ENCODE assay signal across 7 mouse cellular contexts in genomic region chr10:99107964-99108363, GRCm38 (mm10). TPM values are rescaled to one million over a fixed set of nuclear protein-coding genes. Genes with fewer than 3 reads are reported as not detected.
A peak's percentile ranks its signal among the peaks of the same experiment; 100 is the strongest.
DNase-seq lines count a peak whose midpoint lies in the region; ATAC-seq and TF ChIP-seq lines count a peak whose summit lies in the region.

Gene Galnt4 (plus strand): TSS chr10:99108159.

- peak within 1 kb of the TSS; percentile 87 for H3K9ac ChIP-seq in intestine, embryonic 14.5 days (ENCODE audit: low read length)
- peak within 1 kb of the TSS; percentile 88 for H3K9ac ChIP-seq in limb, embryonic 13.5 days
- peak within 1 kb of the TSS; percentile 91 for H3K9ac ChIP-seq in midbrain, embryonic 15.5 days

- no peaks in the 10 kb centered on the region for H3K27me3 ChIP-seq in intestine, embryonic 14.5 days (replicated peaks; ENCODE audit: control insufficient read depth, insufficient read depth, low read length)
- no peaks in the 10 kb centered on the region for H3K27me3 ChIP-seq in limb, embryonic 13.5 days
- no peaks in the 10 kb centered on the region for H3K27me3 ChIP-seq in midbrain, embryonic 15.5 days (replicated peaks)

- H3K4me3 ChIP-seq in cortical plate, adult 2 months (ENCODE audit: insufficient read depth, low read length), result peak within 1 kb of the TSS; percentile 91
- peak within 1 kb of the TSS; percentile 83 for H3K4me3 ChIP-seq in intestine, embryonic 14.5 days (ENCODE audit: low read depth, low read length)
- H3K4me3 ChIP-seq in limb, embryonic 13.5 days, result peak within 1 kb of the TSS; percentile 91
- peak within 1 kb of the TSS; percentile 96 for H3K4me3 ChIP-seq in midbrain, embryonic 15.5 days

- ATAC-seq in intestine, embryonic 14.5 days (replicated peaks; ENCODE audit: low FRiP score, low TSS enrichment, low read depth), result peak; percentile 89
- peak; percentile 85 for ATAC-seq in limb, embryonic 13.5 days (ENCODE audit: low FRiP score, low read depth)
- peak; percentile 70 for ATAC-seq in midbrain, embryonic 15.5 days (replicated peaks)

- H3K4me2 ChIP-seq in intestine, embryonic 14.5 days (ENCODE audit: low read length), result peak within 1 kb of the TSS; percentile 77
- H3K4me2 ChIP-seq in limb, embryonic 13.5 days (replicated peaks), result peak within 1 kb of the TSS; percentile 95
- peak within 1 kb of the TSS; percentile 89 for H3K4me2 ChIP-seq in midbrain, embryonic 15.5 days

- intact Hi-C loops in gastrocnemius, postnatal 14 days (cut with DNase I; ENCODE audit: low total_unique reads), result no loop called here

- no peak for TF ChIP-seq POLR2A in cortical plate, adult 2 months (IDR thresholded peaks at IDR 0.05; ENCODE audit: extremely low read depth, insufficient read depth, low read length)

- H3K36me3 ChIP-seq in intestine, embryonic 14.5 days (ENCODE audit: control insufficient read depth, insufficient read depth, low read length), result peaks cover 16% of the 10 kb centered on the region; the same call in 1 of the 2 replicates
- H3K36me3 ChIP-seq in limb, embryonic 13.5 days, result peaks cover 22% of the 10 kb centered on the region
- H3K36me3 ChIP-seq in midbrain, embryonic 15.5 days (replicated peaks), result peaks cover 2% of the 10 kb centered on the region; the same call in 1 of the 2 replicates

- H3K4me1 ChIP-seq in cortical plate, adult 2 months (ENCODE audit: control insufficient read depth, insufficient read depth, low read length), result 0 out of 2 replicates have a peak, but pooled peaks cover 1% of the 10 kb centered on the region
- H3K4me1 ChIP-seq in intestine, embryonic 14.5 days (replicated peaks; ENCODE audit: control insufficient read depth, insufficient read depth, low read length), result peaks cover 24% of the 10 kb centered on the region
- peaks cover 32% of the 10 kb centered on the region for H3K4me1 ChIP-seq in limb, embryonic 13.5 days
- H3K4me1 ChIP-seq in midbrain, embryonic 15.5 days, result peaks cover 35% of the 10 kb centered on the region

- peak; percentile 70 to 78 for DNase-seq in adrenal gland, adult 18-20 months (ENCODE audit: low spot score in 2 of 2)
- DNase-seq in gastrocnemius, postnatal 14 days, result peak; percentile 79
- peak; percentile 87 for DNase-seq in intestine, embryonic 14.5 days (ENCODE audit: low spot score)
- peak; percentile 70 to 82 for DNase-seq in spleen, postnatal 10 days (ENCODE audit: low spot score in 2 of 2)

- peak; percentile 43 for TF ChIP-seq CTCF in cortical plate, adult 2 months (IDR thresholded peaks at IDR 0.05; ENCODE audit: extremely low read depth, insufficient read depth, low read length)

- H3K27ac ChIP-seq in cortical plate, adult 2 months (ENCODE audit: insufficient read depth, low read length), result peak within 1 kb of the TSS; percentile 81
- peak within 1 kb of the TSS; percentile 83 for H3K27ac ChIP-seq in intestine, embryonic 14.5 days (ENCODE audit: low read depth)
- H3K27ac ChIP-seq in limb, embryonic 13.5 days, result peak within 1 kb of the TSS; percentile 87
- peak within 1 kb of the TSS; percentile 94 for H3K27ac ChIP-seq in midbrain, embryonic 15.5 days

- peaks cover 11% of the 10 kb centered on the region; the same call in 1 of the 2 replicates for H3K9me3 ChIP-seq in intestine, embryonic 14.5 days (ENCODE audit: control insufficient read depth, low read length)
- H3K9me3 ChIP-seq in limb, embryonic 13.5 days, result peaks cover 8% of the 10 kb centered on the region; the same call in 1 of the 2 replicates
- H3K9me3 ChIP-seq in midbrain, embryonic 15.5 days, result no peaks in the 10 kb centered on the region

- 1% methylated on average over 22 of the region's 22 CpGs for WGBS in intestine, embryonic 14.5 days
- WGBS in limb, embryonic 13.5 days, result under 1% methylated on average over 22 of the region's 22 CpGs
- WGBS in midbrain, embryonic 15.5 days, result 0% methylated on average over 22 of the region's 22 CpGs

RNA-seq across cellular contexts. Expression of gene Galnt4, which starts in this region (rescaled TPM):
- 1 to 10 TPM; 4.0 to 6.3 TPM for total RNA-seq in adrenal gland, adult 18-20 months (2021)
- polyA plus RNA-seq in cortical plate, adult 2 months (2012; rRNA removed), result 1.2 and 1.3 TPM in 2 replicates
- total RNA-seq in gastrocnemius, postnatal 14 days (2021), result 1 to 10 TPM; 3.0 to 3.5 TPM
- polyA plus RNA-seq in intestine, embryonic 14.5 days (2014; fragmentation: Nextera tagmentation; extraction: Ambion mirVana), result 23.9 and 24.2 TPM in 2 replicates
- 8.9 and 10.1 TPM in 2 replicates for polyA plus RNA-seq in limb, embryonic 13.5 days (2015; fragmentation: Nextera tagmentation; extraction: Ambion mirVana)
- polyA plus RNA-seq in midbrain, embryonic 15.5 days (2015; fragmentation: Nextera tagmentation; extraction: Ambion mirVana), result 2.7 and 3.0 TPM in 2 replicates

Comparison
In these comparisons a context has a peak if more than half of its experiments do, and no peak if none do; other contexts are left out.
1. Peak in every context shown above with its lines: DNase-seq, ATAC-seq, H3K4me3 ChIP-seq and H3K27ac ChIP-seq.